Mouse (Mus musculus) neutrophil, adult 5-6 weeks (primary cell): ENCODE results near the gene Fam102a. TPM values are rescaled to one million over a fixed set of nuclear protein-coding genes. Genes with fewer than 3 reads are reported as not detected.
"Not testable (repeated sequence)": the region's sequence is repeated elsewhere in the genome, so short reads cannot be mapped to it uniquely, and the experiment has no call there.

Experiments
- ATAC-seq: fragments of 151-379, 151-347 bp; 2 replicates; pipeline ENCODE4 v1.8.0; 2017; ENCODE audit warnings: mild to moderate bottlenecking, moderate TSS enrichment; ENCODE audit not compliant: insufficient number of reproducible peaks, poor library complexity, low FRiP score, severe bottlenecking; ENCODE audit errors: extremely low read depth
- total RNA-seq: library from RNA; stranded (forward); fragments of 200-1000 nt; gene quantifications from 2 replicates; pipeline ENCODE4 v1.2.3, GENCODE M21; 2017

Fam102a gene
- 36.8 and 38.4 TPM in 2 replicates for total RNA-seq

GRCm38 (mm10) chr2:32534733-32535471, at the start of gene Fam102a:
Fam102a (plus strand) TSS chr2:32535332.
- ATAC-seq = peak; percentile 76

- ATAC-seq = no peak
Observed at GRCm38 (mm10) chr2:32485751-32486150, 49.4 kb upstream of the Fam102a start.

GRCm38 (mm10) chr2:32486155-32486554, 49.0 kb upstream of the Fam102a start:
- ATAC-seq = no peak

GRCm38 (mm10) chr2:32487124-32487623, 48.0 kb upstream of the Fam102a start:
- ATAC-seq = peak; percentile 74

- ATAC-seq = peak; percentile 63
Observed at GRCm38 (mm10) chr2:32488679-32489078, 46.5 kb upstream of the Fam102a start.

GRCm38 (mm10) chr2:32490730-32491129, 44.4 kb upstream of the Fam102a start:
- not testable (repeated sequence) for ATAC-seq

- ATAC-seq = no peak
Observed at GRCm38 (mm10) chr2:32492661-32493060, 42.5 kb upstream of the Fam102a start.

- peak; percentile 25 for ATAC-seq
Observed at GRCm38 (mm10) chr2:32493301-32493701, 41.8 kb upstream of the Fam102a start.

GRCm38 (mm10) chr2:32494522-32494921, 40.6 kb upstream of the Fam102a start:
- ATAC-seq = no peak

- ATAC-seq = peak; percentile 81
Observed at GRCm38 (mm10) chr2:32495185-32495726, 39.9 kb upstream of the Fam102a start.

GRCm38 (mm10) chr2:32496190-32496589, 38.9 kb upstream of the Fam102a start:
- ATAC-seq = no peak

GRCm38 (mm10) chr2:32499365-32499764, 35.8 kb upstream of the Fam102a start:
- ATAC-seq = no peak

GRCm38 (mm10) chr2:32500461-32500860, 34.7 kb upstream of the Fam102a start:
- no peak for ATAC-seq

GRCm38 (mm10) chr2:32501754-32502324, 33.3 kb upstream of the Fam102a start:
- no peak for ATAC-seq

GRCm38 (mm10) chr2:32502843-32503242, 32.3 kb upstream of the Fam102a start:
- ATAC-seq = no peak

GRCm38 (mm10) chr2:32503588-32503987, 31.5 kb upstream of the Fam102a start:
- no peak for ATAC-seq

GRCm38 (mm10) chr2:32505536-32505935, 29.6 kb upstream of the Fam102a start:
- ATAC-seq = no peak

- 0 out of 2 replicates have a peak, but pooled peaks have one; percentile 6 for ATAC-seq
Observed at GRCm38 (mm10) chr2:32506673-32507668, 28.2 kb upstream of the Fam102a start.

- no peak for ATAC-seq
Observed at GRCm38 (mm10) chr2:32507906-32508305, 27.2 kb upstream of the Fam102a start.
